In genomic region chr3:64568793-64569192, GRCm38 (mm10) we compare ENCODE assay signal across 22 mouse cellular contexts. TPM values are rescaled to one million over a fixed set of nuclear protein-coding genes. Genes with fewer than 3 reads are reported as not detected.
DNase-seq lines count a peak whose midpoint lies in the region; ATAC-seq and TF ChIP-seq lines count a peak whose summit lies in the region.
"Not testable (repeated sequence)": the region's sequence is repeated elsewhere in the genome, so short reads cannot be mapped to it uniquely, and the experiment has no call there.
"Had no signal": no experiment of that assay in that cellular context is flagged by ENCODE, and none has a peak within 500 bp of the region (broad histone marks: within the 10 kb centered on the region; RNA-seq: fewer than 3 reads in every experiment).

No protein-coding gene starts in this region.

- TF ChIP-seq CTCF in heart, postnatal 0 days (IDR thresholded peaks at IDR 0.05; ENCODE audit: low read depth) = not testable (repeated sequence)

- H3K36me3 ChIP-seq in heart, embryonic 13.5 days; heart, postnatal 0 days (replicated peaks; ENCODE audit: control insufficient read depth, insufficient read depth, low read length); liver, embryonic 11.5 days (ENCODE audit: control insufficient read depth, insufficient read depth, low read length); lung, embryonic 16.5 days (ENCODE audit: control insufficient read depth, insufficient read depth, low read length): not testable (repeated sequence)

- peak; percentile 2 for DNase-seq in 416B (ENCODE audit: low read depth)
- peak; percentile 15 to 27 for DNase-seq in adrenal gland, postnatal 36 days
- DNase-seq in heart, postnatal 0 days (ENCODE audit: low spot score) = peak; percentile 9
- not testable (repeated sequence) for DNase-seq in liver, embryonic 11.5 days (ENCODE audit: low spot score)
- DNase-seq in yolk sac, embryonic 10.5 days (ENCODE audit: low spot score) = peak; percentile 19

- TF ChIP-seq EP300 in heart, postnatal 0 days (IDR thresholded peaks at IDR 0.05; ENCODE audit: low read depth) = not testable (repeated sequence)

- not testable (repeated sequence) for H3K4me2 ChIP-seq in heart, embryonic 13.5 days; heart, postnatal 0 days (ENCODE audit: low read depth, low read length); liver, embryonic 11.5 days; lung, embryonic 16.5 days (ENCODE audit: low read depth, low read length)

- WGBS in heart, embryonic 13.5 days = 4% methylated on average over 2 of the region's 2 CpGs
- 5% methylated on average over 2 of the region's 2 CpGs for WGBS in heart, postnatal 0 days
- WGBS in liver, embryonic 11.5 days = 6% methylated on average over 2 of the region's 2 CpGs
- 2% methylated on average over 2 of the region's 2 CpGs for WGBS in lung, embryonic 16.5 days

- not testable (repeated sequence) for H3K27me3 ChIP-seq in heart, embryonic 13.5 days (replicated peaks); heart, postnatal 0 days (ENCODE audit: control insufficient read depth, insufficient read depth, low read length); liver, embryonic 11.5 days (replicated peaks; ENCODE audit: control insufficient read depth, insufficient read depth, low read length); lung, embryonic 16.5 days (ENCODE audit: control insufficient read depth, insufficient read depth, low read depth, low read length)

- H3K27ac ChIP-seq in heart, embryonic 13.5 days (replicated peaks) = 0 out of 2 replicates have a peak overlapping the region, but pooled peaks have one; percentile 15
- not testable (repeated sequence) for H3K27ac ChIP-seq in heart, postnatal 0 days (ENCODE audit: low read depth); liver, embryonic 11.5 days (ENCODE audit: low read depth, low read length); lung, embryonic 16.5 days (ENCODE audit: low read length)

- not testable (repeated sequence) for H3K4me1 ChIP-seq in heart, embryonic 13.5 days; heart, postnatal 0 days (ENCODE audit: control insufficient read depth, insufficient read depth); liver, embryonic 11.5 days (replicated peaks; ENCODE audit: control insufficient read depth, insufficient read depth, low read length); lung, embryonic 16.5 days (replicated peaks; ENCODE audit: control insufficient read depth, insufficient read depth, low read length)

- H3K9ac ChIP-seq in heart, embryonic 13.5 days; heart, postnatal 0 days (replicated peaks; ENCODE audit: low read depth, low read length); liver, embryonic 11.5 days (ENCODE audit: low read depth, low read length); lung, embryonic 16.5 days (ENCODE audit: low read length): not testable (repeated sequence)

- not testable (repeated sequence) for H3K4me3 ChIP-seq in heart, embryonic 13.5 days; heart, postnatal 0 days (ENCODE audit: low read depth, low read length); liver, embryonic 11.5 days (ENCODE audit: low read depth, low read length); lung, embryonic 16.5 days (ENCODE audit: low read length)

- not testable (repeated sequence) for ATAC-seq in heart, embryonic 13.5 days (ENCODE audit: extremely low read depth, insufficient number of reproducible peaks, low FRiP score, low TSS enrichment); heart, postnatal 0 days (ENCODE audit: insufficient read depth, low read depth)
- ATAC-seq in liver, embryonic 11.5 days (replicated peaks; ENCODE audit: low FRiP score) = peak; percentile 39; the same call in 1 of the 2 replicates
- peak; percentile 60 for ATAC-seq in lung, embryonic 16.5 days (ENCODE audit: low read depth)

- not testable (repeated sequence) for H3K9me3 ChIP-seq in heart, embryonic 13.5 days; heart, postnatal 0 days (replicated peaks; ENCODE audit: control insufficient read depth, low read length); liver, embryonic 11.5 days (ENCODE audit: control insufficient read depth, low read length); lung, embryonic 16.5 days (ENCODE audit: control insufficient read depth, low read length)

RNA-seq across cellular contexts. Expression of gene Vmn2r6, which starts 3.2 kb away (rescaled TPM):
- not detected for total RNA-seq in adrenal gland, postnatal 36 days (2021)
- polyA plus RNA-seq in heart, embryonic 13.5 days (2015; fragmentation: Nextera tagmentation; extraction: Ambion mirVana) = not detected in 2 replicates
- not detected in 2 replicates for total RNA-seq in heart, postnatal 0 days (2014; rRNA removed; ENCODE audit: low replicate concordance)
- polyA plus RNA-seq in heart, postnatal 0 days (2015; fragmentation: Nextera tagmentation; extraction: Ambion mirVana) = not detected in 2 replicates
- not detected in 2 replicates for polyA plus RNA-seq in liver, embryonic 11.5 days (2014; fragmentation: Nextera tagmentation; extraction: Ambion mirVana)
- polyA plus RNA-seq in lung, embryonic 16.5 days (2015; fragmentation: Nextera tagmentation; extraction: Ambion mirVana) = not detected in 2 replicates
- total RNA-seq: adrenal gland, postnatal 14 days; ES-E14; forebrain, postnatal 0 days; gastrocnemius, adult 18-20 months; gastrocnemius, postnatal 14 days; heart, adult 2 months; heart, postnatal 10 days; heart, postnatal 4 days had no signal
- polyA plus RNA-seq: embryonic facial prominence, embryonic 10.5 days; embryonic facial prominence, embryonic 14.5 days; forebrain, embryonic 13.5 days; forebrain, postnatal 0 days; gonadal fat pad, adult 2 months; heart, adult 2 months; hindbrain, embryonic 12.5 days; hindbrain, embryonic 16.5 days; inflammation-experienced regulatory T-cells, adult 6 months had no signal

RNA-seq across cellular contexts. Expression of gene Vmn2r5, which starts 59.2 kb away (rescaled TPM):
- total RNA-seq in adrenal gland, postnatal 36 days (2021) = not detected
- polyA plus RNA-seq in heart, embryonic 13.5 days (2015; fragmentation: Nextera tagmentation; extraction: Ambion mirVana) = not detected in 2 replicates
- total RNA-seq in heart, postnatal 0 days (2014; rRNA removed; ENCODE audit: low replicate concordance) = not detected in 2 replicates
- not detected in 2 replicates for polyA plus RNA-seq in heart, postnatal 0 days (2015; fragmentation: Nextera tagmentation; extraction: Ambion mirVana)
- polyA plus RNA-seq in liver, embryonic 11.5 days (2014; fragmentation: Nextera tagmentation; extraction: Ambion mirVana) = not detected in 2 replicates
- polyA plus RNA-seq in lung, embryonic 16.5 days (2015; fragmentation: Nextera tagmentation; extraction: Ambion mirVana) = not detected in 2 replicates
- total RNA-seq: adrenal gland, postnatal 14 days; ES-E14; gastrocnemius, adult 18-20 months; gastrocnemius, postnatal 14 days; heart, adult 2 months; heart, postnatal 10 days; heart, postnatal 4 days had no signal
- polyA plus RNA-seq: embryonic facial prominence, embryonic 10.5 days; embryonic facial prominence, embryonic 14.5 days; forebrain, embryonic 13.5 days; forebrain, postnatal 0 days; gonadal fat pad, adult 2 months; heart, adult 2 months; hindbrain, embryonic 12.5 days; hindbrain, embryonic 16.5 days; inflammation-experienced regulatory T-cells, adult 6 months had no signal
